Mouse (Mus musculus): ENCODE measurements at regions not wholly inside any gene's neighbourhood (a gene's known extent, or its start where the extent isn't known, plus 50 kb on each side); places are given as distances from the start of the nearest gene placed in this dataset.
"Not testable (repeated sequence)": the region's sequence is repeated elsewhere in the genome, so short reads cannot be mapped to it uniquely, and the experiment has no call there.

DNA sequence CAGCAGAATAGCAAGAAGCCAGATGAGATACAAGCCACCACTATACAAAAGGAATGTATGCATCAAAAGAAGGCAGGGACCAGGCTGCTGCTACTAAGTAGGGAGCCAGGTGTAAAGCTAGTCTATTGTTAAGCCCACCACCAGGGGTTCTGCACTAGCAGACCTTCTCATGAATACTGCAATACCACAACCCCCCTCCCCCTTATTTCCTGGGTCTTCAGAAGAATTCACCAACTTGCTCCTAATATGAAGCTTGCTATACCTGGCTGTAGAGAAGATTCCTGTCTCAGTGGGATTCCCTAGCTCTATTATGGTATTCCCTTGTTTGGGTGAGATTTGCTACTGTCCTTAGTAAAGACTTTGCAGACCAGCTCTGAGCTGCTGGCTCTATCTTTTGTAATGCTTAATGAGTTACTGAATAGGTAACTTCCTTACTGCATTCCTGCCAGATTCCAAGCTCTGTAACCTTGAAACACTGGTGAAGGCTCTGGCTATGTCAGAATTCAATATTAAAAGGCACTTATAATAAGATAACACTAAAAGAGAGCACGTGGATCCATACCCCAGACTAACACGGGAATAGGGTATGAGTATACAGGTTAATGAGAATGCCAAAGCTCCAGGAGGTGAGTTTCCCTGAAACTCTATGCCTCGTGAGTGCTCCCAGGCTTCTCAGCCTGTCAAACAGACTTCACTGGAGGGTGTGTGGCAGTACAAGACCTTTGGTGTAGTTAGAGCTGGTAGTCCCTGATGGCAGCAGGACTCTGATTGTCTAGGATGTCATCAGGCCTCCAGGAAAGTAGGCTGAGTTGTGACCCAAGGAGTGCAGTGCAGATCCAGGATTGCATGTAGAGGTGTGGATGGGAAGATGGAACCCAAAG, 455.5 kb downstream of the Plxdc2 start:
- DNase-seq (ENCODE audit: low read depth, low spot score) = not testable (repeated sequence)

- DNase-seq (ENCODE audit: low read depth, low spot score) = peak; percentile 50
Observed at GRCm38 (mm10) chr2:16820442-16820841, 464.3 kb downstream of the Plxdc2 start.

GRCm38 (mm10) chr2:16824681-16825230, 468.7 kb downstream of the Plxdc2 start:
- DNase-seq (ENCODE audit: low read depth, low spot score) = no peak

- no peak for DNase-seq (ENCODE audit: low read depth, low spot score)
Observed at GRCm38 (mm10) chr2:16827266-16827665, 471.2 kb downstream of the Plxdc2 start.

GRCm38 (mm10) chr2:16835960-16836359, 479.9 kb downstream of the Plxdc2 start:
- no peak for DNase-seq (ENCODE audit: low read depth, low spot score)

DNA sequence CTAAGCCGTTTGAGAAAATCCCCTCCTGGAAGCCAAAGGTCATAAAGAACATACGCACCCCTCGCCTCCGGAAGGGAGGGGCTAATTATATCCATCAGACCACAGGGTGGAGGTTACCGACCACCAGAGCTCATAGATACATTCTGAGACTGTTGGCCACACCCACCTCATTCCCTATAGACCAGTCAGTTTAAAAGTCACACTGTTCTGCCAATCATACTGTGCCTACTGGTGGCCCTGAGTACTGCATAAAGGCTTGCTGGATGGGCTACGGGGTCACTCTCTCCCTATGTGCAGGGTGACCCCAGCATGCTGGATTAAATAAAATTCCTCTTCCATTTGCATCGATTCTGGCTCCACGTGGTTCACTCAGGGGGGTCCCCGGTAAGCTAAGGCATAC, 482.6 kb downstream of the Plxdc2 start:
- DNase-seq (ENCODE audit: low read depth, low spot score) = no peak

GRCm38 (mm10) chr2:16849916-16850315, 493.8 kb downstream of the Plxdc2 start:
- DNase-seq (ENCODE audit: low read depth, low spot score) = peak; percentile 78

GRCm38 (mm10) chr2:16860056-16860455, 504.0 kb downstream of the Plxdc2 start:
- no peak for DNase-seq (ENCODE audit: low read depth, low spot score)

DNA sequence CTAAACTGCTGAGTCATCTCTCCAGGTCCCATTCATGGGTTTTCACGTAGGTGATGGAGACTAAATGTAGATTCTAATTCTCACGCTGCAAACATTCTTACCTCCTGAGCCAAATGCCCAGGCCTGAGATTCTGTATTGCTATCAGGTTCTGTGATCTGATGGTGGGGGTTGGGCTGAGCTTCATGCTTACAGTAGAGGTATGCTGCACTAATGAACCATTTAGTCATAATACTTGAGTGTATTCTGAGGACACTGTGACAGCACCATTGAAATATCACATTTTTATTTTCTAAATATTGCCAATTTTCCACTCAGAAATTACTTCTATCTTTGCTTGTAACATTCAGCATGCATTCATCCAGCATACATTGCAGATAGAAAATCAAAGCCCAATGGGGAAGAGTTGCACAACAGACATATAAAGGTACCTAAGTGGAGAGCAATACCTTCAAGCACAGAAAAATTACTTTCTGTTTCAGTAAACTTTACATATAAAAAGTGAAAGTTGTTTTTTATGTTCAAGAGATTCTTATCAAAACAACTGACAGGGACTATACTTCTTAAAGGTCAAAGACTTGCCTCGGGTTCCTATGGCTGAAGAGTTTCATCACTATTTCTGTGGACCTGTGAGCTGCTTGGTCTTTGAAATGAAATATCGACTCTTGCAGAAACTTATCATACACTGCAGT, 510.2 kb downstream of the Plxdc2 start:
- no peak for DNase-seq (ENCODE audit: low read depth, low spot score)

- DNase-seq (ENCODE audit: low read depth, low spot score) = not testable (repeated sequence)
Observed at GRCm38 (mm10) chr2:16892381-16892780, 536.3 kb downstream of the Plxdc2 start.

- no peak for DNase-seq (ENCODE audit: low read depth, low spot score)
Observed at GRCm38 (mm10) chr2:16909246-16910038, 553.3 kb downstream of the Plxdc2 start.

- DNase-seq (ENCODE audit: low read depth, low spot score) = peak; percentile 48
Observed at GRCm38 (mm10) chr2:16914633-16915032, 558.5 kb downstream of the Plxdc2 start.

DNA sequence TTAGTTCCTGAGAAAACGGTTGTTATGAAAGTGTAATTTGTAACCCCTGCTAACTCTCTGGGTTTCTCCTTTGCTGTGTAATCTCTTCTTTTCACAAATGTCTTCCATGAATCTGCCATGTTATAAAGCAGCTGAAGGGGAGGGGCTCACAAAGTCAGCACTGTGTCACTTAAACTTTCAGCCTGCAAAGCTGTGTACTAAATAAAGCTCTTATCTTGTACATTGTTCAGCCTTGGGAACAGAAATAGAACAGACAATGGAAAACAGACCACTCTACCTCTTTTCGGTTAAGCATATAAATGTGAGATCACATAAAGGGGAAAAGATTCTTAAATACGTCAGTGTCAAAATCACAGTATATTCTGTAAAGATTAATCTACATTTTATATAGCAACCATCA, 573.9 kb downstream of the Plxdc2 start:
- DNase-seq (ENCODE audit: low read depth, low spot score) = no peak

DNA sequence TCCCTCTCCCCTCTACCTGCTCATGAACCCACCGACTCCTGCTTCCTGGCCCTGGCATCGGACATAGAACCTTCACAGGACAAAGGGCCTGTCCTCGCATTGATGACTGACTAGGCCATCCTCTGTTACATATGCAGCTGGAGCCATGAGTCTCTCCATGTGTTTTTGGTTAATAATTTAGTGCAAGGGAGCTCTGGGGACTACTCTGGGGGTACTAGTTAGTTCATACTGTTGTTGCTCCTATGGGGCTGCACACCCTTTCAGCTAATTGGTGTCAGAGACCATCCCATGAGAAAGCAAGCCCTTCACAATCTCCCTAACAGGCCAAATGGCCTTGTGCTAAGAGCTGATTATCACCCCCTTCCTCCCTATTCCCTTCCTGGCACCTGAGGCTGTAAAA, 603.3 kb downstream of the Plxdc2 start:
- no peak for DNase-seq (ENCODE audit: low read depth, low spot score)

DNA sequence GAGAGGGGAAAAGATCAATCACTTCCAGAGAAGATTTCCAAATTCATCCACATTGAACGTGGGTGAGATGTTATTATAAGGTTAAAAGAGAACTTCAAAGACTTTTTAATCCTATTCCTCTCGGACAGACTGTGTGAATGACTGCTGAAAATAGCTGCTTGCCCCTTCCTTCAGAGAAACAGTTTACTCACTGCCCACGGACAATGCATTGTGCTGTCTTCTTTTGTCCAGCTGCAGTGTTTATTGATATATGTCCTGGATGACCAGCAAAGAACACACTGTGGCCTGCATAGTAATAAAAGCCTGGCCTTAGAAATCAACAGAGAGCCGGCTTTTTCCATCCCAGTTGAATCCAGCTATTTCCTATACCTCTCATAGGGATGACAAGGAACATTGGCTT, 621.3 kb downstream of the Plxdc2 start:
- no peak for DNase-seq (ENCODE audit: low read depth, low spot score)

DNA sequence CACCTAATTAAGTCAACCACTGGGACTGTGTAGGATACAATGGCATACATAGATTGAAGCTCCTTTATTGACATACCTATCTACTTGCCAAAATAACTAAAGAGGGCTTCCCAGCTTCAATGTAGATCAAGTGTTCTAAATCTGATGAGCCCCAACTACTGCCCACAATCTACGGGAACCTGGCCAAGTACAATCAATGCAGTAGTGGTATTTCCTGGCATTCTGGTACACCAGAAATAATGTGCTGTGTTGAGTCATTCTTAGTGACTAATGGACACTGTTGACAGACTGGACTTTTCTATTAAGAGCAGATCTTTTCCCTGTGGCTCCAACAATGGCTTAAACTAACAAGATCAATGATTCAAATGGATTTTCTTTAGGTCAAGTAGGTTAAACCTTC, 626.7 kb downstream of the Plxdc2 start:
- DNase-seq (ENCODE audit: low read depth, low spot score) = peak; percentile 23

GRCm38 (mm10) chr2:16983583-16984221, 627.6 kb downstream of the Plxdc2 start:
- no peak for DNase-seq (ENCODE audit: low read depth, low spot score)
